Mouse (Mus musculus): ENCODE data around the gene Rnf24. TPM values are rescaled to one million over a fixed set of nuclear protein-coding genes. Genes with fewer than 3 reads are reported as not detected.
A peak's percentile ranks its signal among the peaks of the same experiment; 100 is the strongest.

The Rnf24 gene
- polyA plus RNA-seq (2014; fragmentation: Nextera tagmentation; extraction: Ambion mirVana) = 18.4 and 19.0 TPM in 2 replicates

DNA sequence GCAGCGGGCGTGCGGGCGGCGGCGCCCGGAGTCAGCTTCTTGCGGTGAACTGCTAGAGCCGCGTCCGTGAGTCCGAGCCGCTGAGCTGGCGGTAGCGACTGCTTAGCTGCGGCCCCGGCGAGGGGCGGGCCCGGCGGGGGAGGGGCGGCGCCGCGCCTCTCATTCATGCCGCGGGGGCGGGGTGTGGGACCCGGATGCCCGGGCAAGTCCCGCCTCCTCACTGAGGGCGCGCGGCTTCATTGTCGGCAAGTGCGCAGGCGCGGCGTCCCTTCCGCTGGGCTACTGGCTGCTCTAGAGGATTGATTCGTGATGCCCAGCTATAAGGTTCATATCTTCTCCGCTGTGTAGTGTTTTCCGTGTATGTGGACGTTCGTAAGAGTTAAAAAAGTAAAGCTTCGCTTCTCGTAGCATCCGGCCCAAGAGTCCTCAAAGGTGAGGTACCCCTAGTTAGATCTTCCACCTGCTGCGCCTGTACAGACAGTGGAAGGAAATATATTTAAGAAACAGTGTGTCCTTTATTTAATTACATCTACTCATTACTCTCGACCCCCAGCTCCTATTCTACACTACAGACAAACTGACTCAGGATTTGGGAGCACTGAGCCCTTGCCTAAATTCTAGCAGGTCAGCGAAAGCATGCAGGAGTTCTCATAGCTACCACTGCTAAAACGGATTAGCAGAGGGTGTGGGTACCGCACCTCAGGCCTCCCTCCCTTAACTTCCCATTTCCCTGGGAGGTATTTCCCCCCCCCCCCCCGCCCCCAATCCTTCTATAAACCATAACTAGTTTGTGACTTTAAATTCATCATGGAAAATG, at the start of gene Rnf24:
TSS of gene Rnf24 (minus strand) at position 146 of the 817 bp plus-strand sequence.
- under 1% methylated on average over 51 of the region's 54 CpGs for WGBS
- peaks cover 3% of the 10 kb centered on the region; the same call in 1 of the 2 replicates for H3K4me1 ChIP-seq (ENCODE audit: control insufficient read depth, insufficient read depth, low read length)
- H3K4me2 ChIP-seq (ENCODE audit: low read depth, low read length) = peak within 1 kb of the TSS; percentile 66
- no peaks in the 10 kb centered on the region; the same call in 1 of the 2 replicates for H3K27me3 ChIP-seq (ENCODE audit: control insufficient read depth, insufficient read depth, low read length)
- peak within 1 kb of the TSS; percentile 99 for H3K9ac ChIP-seq (replicated peaks; ENCODE audit: low read depth, low read length)
- peak within 1 kb of the TSS; percentile 98 for H3K27ac ChIP-seq (ENCODE audit: low read depth, low read length)
- peak; percentile 97 for ATAC-seq (ENCODE audit: low read depth)
- H3K4me3 ChIP-seq (ENCODE audit: low read depth, low read length) = peak within 1 kb of the TSS; percentile 97
- no peaks in the 10 kb centered on the region for H3K9me3 ChIP-seq (ENCODE audit: control insufficient read depth, low read length)
- H3K36me3 ChIP-seq (ENCODE audit: control insufficient read depth, insufficient read depth, low read length) = no peaks in the 10 kb centered on the region

DNA sequence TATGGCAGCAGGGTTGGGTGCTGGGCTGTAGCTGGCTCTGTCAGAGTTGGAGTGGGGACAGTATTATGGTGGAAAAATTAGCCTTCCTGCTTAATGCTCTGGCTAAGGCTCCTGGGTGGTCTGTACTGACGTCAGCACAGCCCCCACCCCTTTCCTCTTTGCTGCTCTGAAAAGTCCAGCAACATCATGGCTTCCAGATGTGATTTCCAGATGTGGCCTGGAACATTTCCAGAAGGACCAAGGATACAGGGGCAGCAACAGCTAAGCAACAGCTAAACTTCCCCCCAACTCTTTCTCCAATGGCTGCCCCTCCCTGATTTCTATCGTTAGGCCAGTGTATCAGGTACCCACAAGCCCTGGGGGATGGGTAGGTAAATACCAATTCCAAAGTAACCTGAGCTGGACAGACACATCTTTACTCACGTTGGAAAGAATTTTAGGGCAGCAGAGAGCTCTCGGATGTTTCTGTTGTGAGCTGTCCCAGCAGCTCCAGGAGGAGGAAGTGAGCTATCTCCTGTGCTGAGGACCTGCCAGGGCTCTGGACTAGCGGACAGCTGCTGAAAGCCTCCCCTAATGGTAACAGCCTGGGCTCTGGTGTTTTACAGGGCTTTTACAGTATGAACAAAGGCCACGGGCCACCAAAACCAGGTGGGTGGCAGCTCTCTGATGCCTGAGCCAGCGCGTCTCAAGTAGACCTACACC, 49.3 kb upstream of the Rnf24 start:
- Histone ChIP-seq H3K9me3 (ENCODE audit: control insufficient read depth, low read length) (no peaks in the 10 kb centered on the region), H3K36me3 (ENCODE audit: control insufficient read depth, insufficient read depth, low read length) (no peaks in the 10 kb centered on the region), H3K27me3 (ENCODE audit: control insufficient read depth, insufficient read depth, low read length) (no peaks in the 10 kb centered on the region), H3K4me2 (ENCODE audit: low read depth, low read length) (no peak overlapping the region), H3K4me1 (ENCODE audit: control insufficient read depth, insufficient read depth, low read length) (no peaks in the 10 kb centered on the region), H3K27ac (ENCODE audit: low read depth, low read length) (no peak overlapping the region), H3K4me3 (ENCODE audit: low read depth, low read length) (no peak overlapping the region), H3K9ac (replicated peaks; ENCODE audit: low read depth, low read length) (no peak overlapping the region)
- ATAC-seq (ENCODE audit: low read depth) = no peak
- WGBS = 65% methylated on average over 8 of the region's 8 CpGs

GRCm38 (mm10) chr2:131400846-131401245, 48.2 kb upstream of the Rnf24 start:
- H3K9me3 ChIP-seq (ENCODE audit: control insufficient read depth, low read length) = no peaks in the 10 kb centered on the region
- H3K27me3 ChIP-seq (ENCODE audit: control insufficient read depth, insufficient read depth, low read length) = no peaks in the 10 kb centered on the region
- no peak overlapping the region for H3K9ac ChIP-seq (replicated peaks; ENCODE audit: low read depth, low read length)
- H3K36me3 ChIP-seq (ENCODE audit: control insufficient read depth, insufficient read depth, low read length) = no peaks in the 10 kb centered on the region
- H3K4me1 ChIP-seq (ENCODE audit: control insufficient read depth, insufficient read depth, low read length) = no peaks in the 10 kb centered on the region
- H3K4me3 ChIP-seq (ENCODE audit: low read depth, low read length) = no peak overlapping the region
- WGBS = 87% methylated on average over 2 of the region's 2 CpGs
- no peak overlapping the region for H3K4me2 ChIP-seq (ENCODE audit: low read depth, low read length)
- H3K27ac ChIP-seq (ENCODE audit: low read depth, low read length) = no peak overlapping the region
- ATAC-seq (ENCODE audit: low read depth) = no peak

DNA sequence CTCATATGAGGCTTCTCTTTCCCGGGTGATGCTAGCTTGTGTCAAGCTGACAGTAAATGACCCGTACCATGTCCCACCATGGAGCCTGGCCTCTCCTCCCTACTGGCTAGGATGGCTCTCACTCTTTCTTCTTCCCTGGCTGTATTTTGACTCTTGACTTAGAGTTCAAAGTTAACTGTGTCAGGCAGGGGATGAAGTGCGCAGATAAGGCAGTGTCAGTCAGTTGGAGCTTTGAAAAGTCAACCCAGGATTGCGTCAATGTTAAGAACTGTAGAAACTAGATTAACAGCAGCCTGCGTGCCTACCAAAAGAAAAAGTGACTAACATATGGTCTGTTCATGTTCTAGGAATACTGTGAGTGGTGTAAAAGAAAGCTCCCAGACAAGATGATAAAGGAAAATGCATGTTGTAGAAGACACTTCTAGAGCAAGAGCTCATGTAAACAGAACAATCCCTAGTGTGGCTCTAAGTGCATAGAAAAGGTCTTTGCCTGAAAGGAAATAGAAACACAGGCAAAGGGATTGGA, 44.7 kb upstream of the Rnf24 start:
- ATAC-seq (ENCODE audit: low read depth) = no peak
- no peaks in the 10 kb centered on the region for H3K27me3 ChIP-seq (ENCODE audit: control insufficient read depth, insufficient read depth, low read length)
- H3K4me3 ChIP-seq (ENCODE audit: low read depth, low read length) = no peak overlapping the region
- H3K36me3 ChIP-seq (ENCODE audit: control insufficient read depth, insufficient read depth, low read length) = no peaks in the 10 kb centered on the region
- 91% methylated on average over 5 of the region's 5 CpGs for WGBS
- H3K9me3 ChIP-seq (ENCODE audit: control insufficient read depth, low read length) = no peaks in the 10 kb centered on the region
- no peak overlapping the region for H3K4me2 ChIP-seq (ENCODE audit: low read depth, low read length)
- no peak overlapping the region for H3K27ac ChIP-seq (ENCODE audit: low read depth, low read length)
- H3K9ac ChIP-seq (replicated peaks; ENCODE audit: low read depth, low read length) = no peak overlapping the region
- H3K4me1 ChIP-seq (ENCODE audit: control insufficient read depth, insufficient read depth, low read length) = no peaks in the 10 kb centered on the region

DNA sequence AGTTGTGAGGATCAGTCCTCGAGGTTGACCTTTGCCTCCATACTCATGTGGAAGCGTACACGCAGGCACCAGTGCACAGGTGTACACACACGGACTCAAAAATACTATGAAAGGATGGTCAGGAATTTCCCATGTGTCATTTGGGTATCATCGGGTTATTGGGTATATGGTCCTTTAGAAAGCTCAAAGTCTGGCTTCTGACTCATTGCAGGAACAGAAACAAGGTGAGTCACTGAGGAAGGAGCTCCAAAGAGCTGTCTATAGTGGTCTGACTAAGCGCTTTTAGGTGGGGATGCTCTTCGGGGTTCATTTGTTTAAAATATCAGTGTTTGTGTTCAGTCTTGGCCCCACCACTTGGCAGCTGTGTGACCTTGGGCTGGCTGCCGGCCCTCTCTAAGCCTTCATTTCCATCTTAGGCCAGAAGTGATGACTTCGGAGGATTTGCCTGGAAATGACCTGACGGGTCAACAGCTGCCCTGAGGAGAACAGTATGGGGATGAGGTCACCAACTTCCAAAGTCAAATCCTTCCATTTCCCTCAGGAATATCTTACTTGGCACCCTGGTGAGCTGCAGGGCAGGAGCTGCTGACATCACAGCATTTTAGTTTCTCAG, 33.8 kb upstream of the Rnf24 start:
- H3K4me3 ChIP-seq (ENCODE audit: low read depth, low read length) = no peak overlapping the region
- H3K4me2 ChIP-seq (ENCODE audit: low read depth, low read length) = no peak overlapping the region
- H3K9ac ChIP-seq (replicated peaks; ENCODE audit: low read depth, low read length) = no peak overlapping the region
- 85% methylated on average over 10 of the region's 10 CpGs for WGBS
- no peak overlapping the region for H3K27ac ChIP-seq (ENCODE audit: low read depth, low read length)
- H3K27me3 ChIP-seq (ENCODE audit: control insufficient read depth, insufficient read depth, low read length) = no peaks in the 10 kb centered on the region
- H3K9me3 ChIP-seq (ENCODE audit: control insufficient read depth, low read length) = no peaks in the 10 kb centered on the region
- H3K4me1 ChIP-seq (ENCODE audit: control insufficient read depth, insufficient read depth, low read length) = no peaks in the 10 kb centered on the region
- H3K36me3 ChIP-seq (ENCODE audit: control insufficient read depth, insufficient read depth, low read length) = no peaks in the 10 kb centered on the region
- ATAC-seq (ENCODE audit: low read depth) = no peak

DNA sequence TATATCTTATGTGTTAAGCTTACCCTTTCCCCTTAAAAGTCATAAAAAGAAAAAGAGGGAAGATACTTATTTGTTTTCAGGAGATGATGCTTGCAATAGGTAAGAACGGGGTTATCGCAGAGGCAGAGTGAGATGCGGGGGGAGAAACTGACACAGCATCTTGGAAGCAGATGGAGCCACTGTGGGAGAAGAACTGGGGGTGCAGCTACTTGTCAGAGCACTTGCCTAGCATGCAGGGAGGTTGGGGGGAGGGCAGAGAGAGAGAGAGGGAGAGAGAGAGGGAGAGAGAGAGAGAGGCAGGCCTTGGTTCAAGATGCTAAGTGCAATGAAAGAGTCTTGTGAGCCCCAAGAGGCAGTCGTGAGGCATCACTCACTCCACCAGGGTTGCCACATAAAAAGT, 32.5 kb upstream of the Rnf24 start:
- Histone ChIP-seq H3K27me3 (ENCODE audit: control insufficient read depth, insufficient read depth, low read length) (no peaks in the 10 kb centered on the region), H3K4me2 (ENCODE audit: low read depth, low read length) (no peak overlapping the region), H3K27ac (ENCODE audit: low read depth, low read length) (no peak overlapping the region), H3K9me3 (ENCODE audit: control insufficient read depth, low read length) (no peaks in the 10 kb centered on the region), H3K4me1 (ENCODE audit: control insufficient read depth, insufficient read depth, low read length) (no peaks in the 10 kb centered on the region), H3K9ac (replicated peaks; ENCODE audit: low read depth, low read length) (no peak overlapping the region), H3K36me3 (ENCODE audit: control insufficient read depth, insufficient read depth, low read length) (no peaks in the 10 kb centered on the region), H3K4me3 (ENCODE audit: low read depth, low read length) (no peak overlapping the region)
- WGBS = 78% methylated on average over 4 of the region's 4 CpGs
- no peak for ATAC-seq (ENCODE audit: low read depth)

GRCm38 (mm10) chr2:131379541-131379940, 26.8 kb upstream of the Rnf24 start:
- no peaks in the 10 kb centered on the region for H3K27me3 ChIP-seq (ENCODE audit: control insufficient read depth, insufficient read depth, low read length)
- no peak for ATAC-seq (ENCODE audit: low read depth)
- no peak overlapping the region for H3K4me2 ChIP-seq (ENCODE audit: low read depth, low read length)
- 81% methylated on average over 3 of the region's 3 CpGs for WGBS
- no peaks in the 10 kb centered on the region for H3K9me3 ChIP-seq (ENCODE audit: control insufficient read depth, low read length)
- no peak overlapping the region for H3K9ac ChIP-seq (replicated peaks; ENCODE audit: low read depth, low read length)
- H3K27ac ChIP-seq (ENCODE audit: low read depth, low read length) = no peak overlapping the region
- H3K4me1 ChIP-seq (ENCODE audit: control insufficient read depth, insufficient read depth, low read length) = no peaks in the 10 kb centered on the region
- no peak overlapping the region for H3K4me3 ChIP-seq (ENCODE audit: low read depth, low read length)
- no peaks in the 10 kb centered on the region for H3K36me3 ChIP-seq (ENCODE audit: control insufficient read depth, insufficient read depth, low read length)

DNA sequence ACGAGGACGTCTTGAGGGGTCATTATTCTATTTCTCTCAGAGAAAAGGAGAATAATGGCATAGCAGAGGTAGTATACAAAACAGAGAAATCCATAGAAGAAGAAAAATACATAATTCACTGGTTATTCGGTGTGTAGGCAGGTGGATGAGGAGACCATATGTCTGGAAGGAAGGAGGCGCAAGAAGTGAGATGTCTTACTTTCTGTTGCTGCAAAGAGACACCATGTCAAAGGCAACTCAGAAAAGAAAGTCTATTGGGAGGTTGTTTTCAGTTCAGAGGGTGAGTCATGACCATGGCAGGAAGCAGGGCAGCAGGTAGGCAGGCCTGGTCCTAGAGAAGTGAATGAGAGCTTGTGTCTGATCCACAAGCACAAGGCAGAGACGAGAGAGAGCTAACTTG, 26.2 kb upstream of the Rnf24 start:
- ATAC-seq (ENCODE audit: low read depth) = no peak
- Histone ChIP-seq H3K27me3 (ENCODE audit: control insufficient read depth, insufficient read depth, low read length) (no peaks in the 10 kb centered on the region), H3K4me3 (ENCODE audit: low read depth, low read length) (no peak overlapping the region), H3K4me1 (ENCODE audit: control insufficient read depth, insufficient read depth, low read length) (no peaks in the 10 kb centered on the region), H3K9me3 (ENCODE audit: control insufficient read depth, low read length) (no peaks in the 10 kb centered on the region), H3K9ac (replicated peaks; ENCODE audit: low read depth, low read length) (no peak overlapping the region), H3K4me2 (ENCODE audit: low read depth, low read length) (no peak overlapping the region), H3K36me3 (ENCODE audit: control insufficient read depth, insufficient read depth, low read length) (no peaks in the 10 kb centered on the region), H3K27ac (ENCODE audit: low read depth, low read length) (no peak overlapping the region)
- WGBS = 95% methylated on average over 5 of the region's 5 CpGs

- Histone ChIP-seq H3K27me3 (ENCODE audit: control insufficient read depth, insufficient read depth, low read length) (no peaks in the 10 kb centered on the region), H3K36me3 (ENCODE audit: control insufficient read depth, insufficient read depth, low read length) (no peaks in the 10 kb centered on the region), H3K27ac (ENCODE audit: low read depth, low read length) (no peak overlapping the region), H3K9ac (replicated peaks; ENCODE audit: low read depth, low read length) (no peak overlapping the region), H3K4me2 (ENCODE audit: low read depth, low read length) (no peak overlapping the region), H3K4me3 (ENCODE audit: low read depth, low read length) (no peak overlapping the region), H3K9me3 (ENCODE audit: control insufficient read depth, low read length) (no peaks in the 10 kb centered on the region), H3K4me1 (ENCODE audit: control insufficient read depth, insufficient read depth, low read length) (no peaks in the 10 kb centered on the region)
- WGBS = 71% methylated on average over 6 of the region's 6 CpGs
- ATAC-seq (ENCODE audit: low read depth) = no peak
Observed at GRCm38 (mm10) chr2:131377055-131377454, 24.4 kb upstream of the Rnf24 start.
